Mouse (Mus musculus) stomach, postnatal 0 days (tissue): ENCODE results near the gene Slc16a4.

ENCODE experiments used
- CTCF ChIP-seq: IDR thresholded peaks from 2 replicates; pipeline ENCODE4 v1.5.1; 2016; ENCODE audit warnings: antibody characterized with exemption, low read depth, mild to moderate bottlenecking, moderate library complexity
- EP300 ChIP-seq: optimal IDR thresholded peaks from 2 replicates; pipeline ENCODE3; 2016; ENCODE audit warnings: antibody characterized with exemption

- TF ChIP-seq CTCF (no peak), EP300 (no peak)
These were observed 30.7 kb downstream of the Slc16a4 start for GRCm38 (mm10) chr3:107321776-107322175.
